Mouse (Mus musculus): ENCODE measurements around the gene Gm13539.
"Not testable (repeated sequence)": the region's sequence is repeated elsewhere in the genome, so short reads cannot be mapped to it uniquely, and the experiment has no call there.

Gm13539 gene

DNA sequence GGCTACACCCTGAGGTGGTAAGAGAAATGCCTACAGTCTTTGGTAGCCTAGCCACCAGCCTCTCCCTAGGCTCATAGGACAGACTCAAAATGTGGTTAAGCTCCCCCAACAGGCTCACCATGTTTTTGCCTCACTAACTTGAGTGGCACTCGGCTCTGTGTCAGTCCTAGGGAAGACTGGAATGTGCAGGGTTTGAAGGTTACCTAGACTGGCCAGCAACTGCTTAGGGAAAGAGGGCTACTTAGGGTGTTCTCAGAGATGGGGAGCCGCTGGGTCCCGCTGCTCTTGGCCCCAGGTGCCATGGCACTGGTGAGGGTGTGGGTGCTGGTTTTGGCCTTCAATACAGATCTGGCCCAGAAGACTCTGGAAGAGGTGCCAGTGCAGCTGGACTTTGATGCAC lies at the start of gene Gm13539:
Gene Gm13539 (plus strand): TSS at position 301 of the 400 bp plus-strand sequence.
- DNase-seq: no peak

DNA sequence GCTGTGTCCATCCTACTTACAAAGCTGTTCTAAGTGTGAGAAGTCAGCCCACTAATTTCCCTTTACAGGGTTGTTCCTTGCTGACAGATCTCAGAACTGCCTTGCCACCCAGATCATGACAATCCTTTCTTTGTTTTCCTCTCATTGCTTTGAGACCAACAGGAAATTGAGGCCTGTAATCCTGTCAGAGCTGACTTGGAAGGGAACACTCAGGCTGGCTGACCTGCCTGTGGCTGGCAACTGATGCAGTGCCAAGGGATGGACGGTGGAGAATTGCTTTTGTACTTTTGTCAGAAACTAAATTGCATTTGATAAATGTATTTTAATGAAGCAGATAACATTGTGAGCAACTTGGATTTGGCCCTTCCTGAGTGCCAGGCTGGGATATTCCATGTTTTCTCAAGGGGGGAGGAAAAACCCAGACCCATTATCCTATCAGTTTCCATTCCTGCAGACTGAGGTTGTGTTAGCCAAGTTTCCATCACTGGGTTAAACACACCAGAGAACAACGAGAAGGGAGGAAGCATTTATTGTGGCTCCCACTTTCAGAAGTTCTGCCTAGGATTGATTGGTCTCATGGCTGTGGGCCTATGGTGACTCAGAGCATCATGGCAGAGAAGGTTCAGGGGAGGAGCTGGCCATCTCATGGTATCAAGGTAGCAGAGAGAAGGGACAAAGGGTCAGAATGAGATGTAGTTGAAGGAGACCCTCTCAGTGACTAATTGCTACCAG lies 48.7 kb upstream of the Gm13539 start:
- no peak for DNase-seq

DNA sequence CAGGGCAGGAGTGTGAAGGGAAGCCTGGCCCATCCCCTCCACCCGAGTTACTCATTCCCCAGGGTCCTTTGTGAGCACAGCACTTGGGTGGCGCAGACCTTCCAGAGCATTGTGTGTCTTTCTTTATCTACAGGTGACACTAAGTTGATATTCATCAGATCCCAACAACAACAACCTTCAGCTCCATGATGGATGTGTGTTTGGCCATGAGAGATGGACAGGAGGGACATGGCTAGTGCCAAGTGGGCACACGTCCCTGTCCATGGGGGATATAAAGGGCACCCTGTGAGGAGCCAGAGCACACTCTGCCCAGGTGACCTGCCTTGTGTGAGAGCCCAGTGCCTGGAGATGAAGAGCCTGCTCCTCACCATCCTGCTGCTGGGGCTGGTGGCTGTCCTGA lies 45.3 kb upstream of the Gm13539 start, which contains the start of gene Obp2b:
Gene Obp2b (plus strand): TSS at position 301 of the 400 bp plus-strand sequence.
- not testable (repeated sequence) for DNase-seq

DNA sequence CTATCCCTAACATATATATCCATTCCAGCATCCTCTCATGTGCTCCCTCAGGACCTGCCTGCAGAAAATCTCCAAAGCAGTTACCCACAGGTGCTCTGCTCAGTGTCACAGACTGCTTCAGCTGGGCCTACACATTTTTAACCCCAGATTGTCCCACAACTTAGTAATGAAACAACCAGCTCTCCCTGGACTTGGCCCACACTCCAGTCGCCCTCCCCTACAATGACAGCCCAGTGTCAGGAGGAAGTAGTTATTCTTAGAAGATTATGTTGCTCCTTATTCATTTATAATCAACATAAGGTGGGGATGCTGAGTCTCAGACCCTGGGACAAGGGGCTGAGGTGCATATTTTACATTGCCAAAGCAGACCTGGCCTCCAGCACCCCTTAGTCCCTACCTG lies 40.4 kb upstream of the Gm13539 start:
- no peak for DNase-seq

DNA sequence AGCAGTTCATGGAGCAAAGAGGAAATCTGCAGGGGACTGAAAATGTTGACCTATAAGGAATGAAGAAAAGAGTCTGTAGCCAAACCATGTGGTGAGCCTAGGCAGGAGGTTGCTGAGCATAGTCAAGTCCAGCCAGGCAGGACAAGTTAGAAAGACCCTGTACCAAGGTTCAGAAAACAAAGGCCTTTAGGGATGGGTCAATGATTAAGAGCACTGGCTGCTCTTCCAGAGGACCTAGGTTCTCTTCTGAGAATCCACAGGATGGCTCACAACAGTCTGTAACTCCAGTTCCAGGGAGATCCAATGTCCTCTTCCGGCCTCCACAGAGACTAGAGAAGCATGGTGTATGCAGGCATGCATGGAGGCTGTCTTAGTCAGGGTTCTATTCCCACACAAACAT lies 27.9 kb upstream of the Gm13539 start:
- DNase-seq: peak; percentile 13

DNA sequence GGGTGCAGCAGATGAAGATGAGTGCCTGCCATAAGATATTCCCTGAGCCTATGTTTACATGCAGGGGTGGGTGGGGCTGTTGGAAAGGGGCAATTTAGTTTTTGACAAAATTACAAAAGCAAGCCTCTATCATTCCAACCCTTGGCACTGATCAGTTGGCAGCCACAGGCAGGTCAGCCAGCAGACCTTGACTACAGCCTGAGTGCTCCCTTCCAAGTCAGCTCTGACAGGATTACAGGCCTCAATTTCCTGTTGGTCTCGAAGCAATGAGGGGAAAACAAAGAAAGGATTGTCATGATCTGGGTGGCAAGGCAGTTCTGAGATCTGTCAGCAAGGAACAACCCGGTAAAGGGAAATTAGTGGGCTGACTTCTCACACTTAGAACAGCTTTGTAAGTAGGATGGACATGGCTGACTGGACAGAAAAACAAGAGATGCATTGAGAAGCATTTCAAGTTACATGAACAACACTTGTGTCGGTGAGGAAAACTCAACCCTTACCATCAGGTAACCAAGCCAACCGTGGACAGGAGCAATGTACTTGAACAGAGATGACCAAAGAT lies 23.9 kb upstream of the Gm13539 start:
- no peak for DNase-seq

DNA sequence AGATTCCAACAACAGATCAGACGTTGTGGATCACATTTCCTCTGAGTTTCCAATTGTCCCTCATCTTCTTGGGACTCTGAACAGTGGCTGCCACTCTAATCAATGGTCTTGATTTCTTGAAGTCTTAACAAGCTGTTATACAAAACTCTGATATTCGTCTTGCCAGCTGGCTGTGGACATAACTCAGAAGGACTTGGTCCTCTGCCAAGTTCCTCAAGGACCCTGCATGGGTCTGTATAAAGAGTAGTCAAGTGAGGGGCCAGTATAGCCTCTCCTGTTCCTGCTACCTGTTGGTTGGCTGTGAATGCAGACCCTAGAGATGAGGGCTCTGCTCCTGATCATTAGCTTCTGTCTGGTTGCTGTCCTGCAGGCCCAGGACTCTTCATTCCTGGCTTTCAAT lies 16.8 kb upstream of the Gm13539 start, which contains the start of gene Lcn3:
Gene Lcn3 (plus strand): TSS at position 301 of the 400 bp plus-strand sequence.
- DNase-seq: no peak

DNA sequence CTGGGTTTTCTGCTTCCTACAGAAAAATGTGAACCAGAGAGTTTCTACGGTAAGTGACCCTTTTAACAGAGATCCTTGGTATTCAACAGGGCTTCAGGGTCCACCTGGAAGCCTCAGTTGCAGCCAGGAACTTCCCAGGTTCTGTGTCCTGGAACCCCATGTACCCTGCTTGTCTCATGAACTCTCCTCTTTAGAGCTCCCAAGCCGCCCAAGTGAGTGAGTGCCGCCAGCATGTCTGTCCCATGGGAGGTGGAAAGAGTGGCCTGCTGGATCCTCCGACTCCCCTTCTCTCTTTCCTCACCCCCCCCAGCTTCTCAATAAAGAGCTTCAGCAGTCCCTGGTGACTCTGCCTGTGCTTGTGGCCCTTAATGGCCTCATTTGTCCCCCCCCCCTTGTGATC lies 14.3 kb upstream of the Gm13539 start:
- DNase-seq: no peak

DNA sequence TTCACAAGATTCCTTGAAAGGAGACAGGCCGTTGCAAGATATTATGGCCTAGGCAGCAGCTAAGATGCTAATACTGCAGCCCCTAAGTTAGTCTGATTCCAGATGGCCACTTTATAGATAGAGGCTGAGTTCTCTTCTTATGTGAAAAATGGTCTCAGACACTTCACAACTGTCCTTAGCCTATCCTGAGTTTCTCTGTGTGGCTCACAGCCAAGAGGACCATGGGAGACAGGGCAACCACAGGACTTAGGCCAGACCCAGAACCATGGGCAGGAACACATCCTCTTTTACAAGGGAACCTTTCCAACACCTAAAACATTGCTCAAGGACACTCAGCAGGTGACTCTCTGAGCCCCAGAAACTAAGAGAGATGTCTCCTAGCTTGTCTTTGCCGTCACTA lies 8.6 kb upstream of the Gm13539 start:
- DNase-seq: no peak

DNA sequence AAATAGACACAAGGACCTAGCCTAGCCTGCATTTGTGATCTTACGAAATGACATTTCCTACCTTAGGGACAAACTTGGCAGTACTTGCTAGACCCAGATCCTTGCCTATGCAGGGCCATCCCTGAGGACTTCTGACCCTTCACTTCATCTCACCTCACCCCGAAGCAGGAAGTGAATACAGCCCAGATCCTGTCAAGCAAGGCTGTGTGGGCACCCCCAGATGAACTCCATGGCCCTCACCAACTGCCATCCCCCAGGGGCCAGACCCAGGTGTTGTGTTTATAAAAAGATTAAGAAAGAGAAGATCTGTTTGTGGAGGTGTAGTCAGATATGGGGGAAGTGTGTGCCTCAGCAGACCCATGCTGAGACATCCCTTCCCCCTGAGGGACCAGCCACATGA lies 7.4 kb upstream of the Gm13539 start:
- DNase-seq: no peak

DNA sequence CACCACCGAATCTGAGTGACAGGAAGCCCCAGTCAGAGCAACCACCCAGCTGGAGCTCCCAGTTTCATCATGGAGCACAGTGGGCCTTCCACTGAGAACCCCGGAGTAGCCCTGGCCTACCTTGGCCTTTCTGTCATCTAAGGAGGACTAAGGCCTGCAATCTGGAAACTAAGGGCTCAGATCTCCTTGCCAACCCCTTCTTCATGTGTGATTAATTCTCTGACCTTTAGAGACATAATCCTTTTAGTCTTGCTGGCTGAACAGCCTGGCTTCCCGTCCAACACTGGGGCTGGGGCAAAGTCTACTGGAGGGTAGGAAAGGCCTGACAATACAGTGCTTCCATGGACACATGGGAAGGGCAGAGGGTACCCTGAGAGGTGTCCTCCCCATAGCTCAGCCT lies 6.1 kb upstream of the Gm13539 start:
- DNase-seq: no peak

DNA sequence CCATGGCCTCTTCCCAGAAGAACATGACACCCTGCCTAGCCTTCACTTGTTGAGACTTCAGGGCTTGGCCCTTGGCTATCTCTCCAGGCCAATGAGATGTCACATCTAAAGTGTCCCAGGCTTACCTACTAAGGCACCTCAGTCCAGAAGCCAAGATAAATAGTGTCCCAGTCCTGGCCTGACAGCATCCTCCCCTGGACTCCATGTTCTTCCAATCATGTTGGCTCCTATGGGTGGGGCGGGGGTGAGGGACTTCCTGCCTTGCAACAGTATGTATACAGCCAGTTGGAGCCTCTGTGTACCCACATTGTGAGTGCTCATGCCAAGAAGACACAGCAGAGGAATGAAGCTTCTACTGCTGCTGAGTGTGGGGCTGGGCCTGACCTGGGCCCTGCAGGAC lies 5.3 kb upstream of the Gm13539 start, which contains the start of gene Lcn11:
Gene Lcn11 (plus strand): TSS at position 301 of the 400 bp plus-strand sequence.
- DNase-seq: no peak

DNA sequence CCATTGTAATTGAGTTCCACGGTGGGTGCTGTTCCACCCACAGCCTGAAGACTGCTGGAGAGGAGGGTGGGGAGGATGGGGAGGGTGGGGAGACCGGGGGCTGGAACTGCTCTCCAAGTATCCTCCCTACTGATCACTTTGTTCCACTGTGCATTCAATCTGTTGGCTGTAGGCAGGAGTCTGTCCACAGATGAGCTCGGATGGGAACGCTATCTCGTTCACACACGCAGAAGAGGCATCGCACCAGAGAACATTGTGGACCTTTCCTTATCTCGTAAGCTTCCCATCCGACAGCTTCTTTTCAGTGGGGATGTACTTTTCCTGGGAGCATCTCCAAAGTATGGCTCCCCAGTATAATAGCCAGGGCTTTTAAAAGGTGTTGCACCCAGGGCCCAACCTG lies 3.0 kb upstream of the Gm13539 start:
- DNase-seq: no peak

DNA sequence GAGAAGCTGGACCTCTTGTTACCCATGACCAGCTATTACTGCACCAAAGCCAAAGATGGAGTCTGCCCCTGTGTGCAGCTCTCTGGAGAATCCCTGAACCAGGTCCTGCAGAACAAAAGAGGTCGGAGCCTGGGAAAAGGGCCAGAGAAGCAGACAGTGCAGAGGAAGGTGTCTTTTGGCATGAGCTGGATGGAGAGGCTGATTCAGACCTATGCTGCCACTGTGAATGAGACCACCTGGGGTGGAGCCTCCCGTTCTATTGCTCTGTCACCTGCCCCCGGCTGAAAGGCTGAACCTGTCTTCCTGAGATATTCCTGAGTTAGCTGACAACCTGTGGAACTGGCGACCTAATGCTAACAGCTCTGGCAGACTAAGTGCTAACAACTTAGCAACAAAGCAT lies 1.1 kb upstream of the Gm13539 start:
- no peak for DNase-seq

DNA sequence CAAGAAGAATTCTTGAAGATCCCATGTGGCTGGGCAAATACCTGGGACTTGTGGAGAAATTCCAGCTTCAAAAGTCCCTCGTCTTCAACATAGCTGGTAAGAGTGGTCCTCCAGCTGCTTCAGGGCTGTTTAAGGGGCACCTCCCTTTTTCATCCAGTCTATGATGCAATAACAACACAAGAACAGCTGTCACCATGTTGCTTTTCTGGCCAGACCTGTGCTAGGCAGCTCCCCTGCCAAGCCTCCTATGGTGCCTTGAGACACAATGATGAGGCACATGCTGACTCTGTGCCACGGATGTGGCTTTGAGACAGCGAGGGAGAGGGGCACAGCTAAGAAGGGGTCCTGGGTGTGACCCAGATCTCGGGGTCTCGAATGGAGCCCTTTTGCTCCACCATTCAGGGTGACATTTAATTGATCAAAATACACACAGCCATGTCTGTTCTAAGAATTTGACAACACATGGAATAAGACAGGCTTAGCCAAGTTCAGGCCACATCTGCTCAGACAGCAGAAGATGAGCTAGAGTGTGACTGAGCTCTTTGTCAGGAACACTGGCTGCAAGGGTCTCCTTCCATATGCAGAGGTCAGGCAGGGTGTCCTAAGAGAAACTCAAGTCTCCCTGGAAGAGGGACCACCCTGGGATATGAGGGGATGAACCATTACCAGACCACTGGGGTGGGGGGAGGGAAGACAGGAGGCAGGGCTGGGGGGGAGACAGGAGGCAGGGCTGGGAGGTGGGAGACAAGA lies 3.7 kb downstream of the Gm13539 start:
- no peak for DNase-seq

DNA sequence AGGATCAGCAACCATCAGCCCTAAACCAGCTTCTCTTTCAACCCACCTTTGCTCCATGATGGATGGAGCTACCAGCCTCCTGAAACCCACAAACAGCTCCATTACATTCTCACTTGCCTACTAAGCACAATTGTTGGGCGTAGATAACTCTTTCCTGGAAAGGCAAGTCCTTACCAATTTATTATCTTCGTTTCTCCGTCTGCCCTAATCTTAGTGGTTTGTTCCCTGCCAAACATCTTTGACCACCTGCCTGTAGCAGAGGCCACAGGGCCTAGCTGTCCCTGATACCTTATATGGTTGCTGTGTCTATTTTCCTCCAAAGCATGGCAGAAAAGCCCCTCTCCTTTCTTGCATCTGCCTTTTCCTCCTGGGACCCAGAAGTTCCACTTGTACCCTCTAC lies 7.0 kb downstream of the Gm13539 start:
- DNase-seq: no peak

DNA sequence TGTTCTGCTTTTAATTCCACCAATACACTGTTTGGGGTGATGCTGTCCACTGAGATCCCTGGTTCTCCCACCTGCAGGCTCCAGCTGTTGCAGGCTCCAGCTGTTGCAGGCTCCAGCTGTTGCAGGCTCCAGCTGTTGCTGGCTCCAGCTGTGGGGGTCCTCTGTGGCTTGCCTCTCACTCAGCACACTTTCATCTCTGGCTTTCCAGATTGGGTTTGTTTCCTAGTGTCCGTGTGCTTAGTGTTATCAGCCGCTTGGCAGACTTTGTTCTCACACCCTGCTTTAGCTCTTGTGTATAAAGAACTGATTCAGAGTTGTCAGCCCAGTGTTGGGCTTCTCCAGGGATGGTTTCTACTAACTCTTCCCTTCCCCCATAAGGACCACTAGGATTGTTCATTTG lies 15.6 kb downstream of the Gm13539 start:
- DNase-seq: no peak

DNA sequence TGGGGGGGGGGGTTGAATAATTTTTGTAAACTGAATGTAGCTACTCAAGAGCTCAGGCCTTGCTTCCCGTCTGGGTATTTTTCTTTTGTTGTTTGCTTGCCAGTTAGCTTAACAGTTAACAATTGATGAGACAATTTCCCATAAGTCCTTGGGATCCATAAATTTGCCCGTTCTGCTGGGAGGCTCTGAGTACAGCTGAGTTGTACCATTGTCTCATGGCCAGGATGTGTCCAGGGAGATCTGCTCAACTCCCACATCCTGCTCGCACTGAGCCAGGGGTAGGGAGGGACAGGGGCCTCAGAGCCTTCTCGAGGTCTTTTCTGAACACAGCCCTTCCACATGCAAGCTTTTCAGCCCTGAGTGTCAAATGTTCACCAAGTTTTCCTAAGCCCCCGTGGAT lies 16.0 kb downstream of the Gm13539 start:
- DNase-seq: no peak

DNA sequence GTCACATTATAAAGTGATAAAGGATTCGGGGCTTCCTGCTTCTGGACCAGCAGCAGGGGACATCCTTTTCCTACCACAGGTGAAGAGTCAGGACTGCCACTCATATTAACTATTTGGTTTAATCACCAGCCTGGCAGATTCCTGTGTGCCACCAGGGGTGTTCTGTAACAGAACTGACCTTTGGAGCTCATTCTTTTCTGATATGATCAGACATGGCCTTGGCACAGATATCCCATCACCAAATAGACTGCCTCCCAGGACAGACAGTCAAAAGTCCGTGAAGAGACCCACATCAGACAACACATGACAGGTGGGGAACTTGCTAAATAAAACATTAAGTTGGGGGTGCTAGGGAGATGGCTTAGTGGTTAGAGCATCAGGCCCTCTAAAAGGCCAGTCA lies 29.7 kb downstream of the Gm13539 start:
- no peak for DNase-seq

DNA sequence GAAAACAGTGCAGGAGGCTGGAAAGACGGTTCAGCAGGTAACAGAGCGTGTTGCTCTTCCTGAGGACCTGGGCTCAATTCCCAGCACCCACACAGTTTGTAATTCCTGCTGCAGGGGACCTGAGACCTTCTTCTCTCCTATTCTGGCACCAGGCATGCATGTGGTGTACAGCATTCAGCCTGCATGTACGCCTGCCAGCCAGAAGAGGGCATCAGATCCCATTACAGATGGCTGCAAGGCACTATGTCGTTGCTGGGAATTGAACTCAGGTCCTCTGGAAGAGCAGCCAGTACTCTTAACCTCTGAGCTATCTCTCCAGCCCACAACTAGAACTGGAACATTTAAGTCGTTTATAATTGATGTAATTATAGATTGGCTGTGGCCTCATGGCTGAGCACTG lies 31.3 kb downstream of the Gm13539 start:
- no peak for DNase-seq

DNA sequence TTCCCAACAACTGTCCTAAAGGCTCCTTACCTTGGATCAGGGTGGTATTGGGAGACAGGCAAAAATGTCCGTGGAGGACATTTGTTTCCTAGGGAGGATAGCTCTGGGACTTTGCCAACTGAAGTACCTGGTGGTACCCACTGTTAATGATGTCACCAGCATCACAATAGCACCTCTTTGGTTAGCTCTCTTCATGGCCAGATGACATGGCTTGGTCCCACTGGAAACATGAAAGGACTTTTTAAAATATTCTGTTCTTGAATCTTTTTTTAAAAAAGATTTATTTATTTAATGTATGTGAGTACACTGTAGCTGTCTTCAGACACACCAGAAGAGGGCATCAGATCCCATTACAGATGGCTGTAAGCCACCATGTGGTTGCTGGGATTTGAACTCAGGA lies 33.7 kb downstream of the Gm13539 start, which contains the start of gene Glt6d1:
Gene Glt6d1 (minus strand): TSS at position 101 of the 400 bp plus-strand sequence.
- DNase-seq: not testable (repeated sequence)

DNA sequence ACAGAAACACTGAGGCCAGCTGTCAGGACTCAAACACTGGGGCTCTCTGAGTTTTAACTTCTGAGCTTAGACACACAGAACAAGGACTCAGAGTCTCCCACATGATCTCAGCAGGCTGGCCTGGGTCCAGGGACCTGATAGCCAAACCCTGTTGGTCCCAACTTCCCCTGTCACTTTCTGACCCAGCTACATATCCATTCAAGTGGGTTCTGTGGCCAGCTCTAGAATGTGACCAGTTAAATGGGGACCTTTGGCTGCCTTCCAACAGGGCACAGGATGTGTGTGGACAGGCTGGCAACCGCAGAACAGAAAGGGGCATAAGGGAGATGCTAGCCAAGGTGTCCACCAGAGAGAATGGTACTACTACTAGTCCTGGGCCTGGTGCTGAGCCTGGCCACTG lies 40.7 kb downstream of the Gm13539 start, which contains the start of gene Lcn9:
Gene Lcn9 (plus strand): TSS at position 348 of the 400 bp plus-strand sequence.
- DNase-seq: no peak

DNA sequence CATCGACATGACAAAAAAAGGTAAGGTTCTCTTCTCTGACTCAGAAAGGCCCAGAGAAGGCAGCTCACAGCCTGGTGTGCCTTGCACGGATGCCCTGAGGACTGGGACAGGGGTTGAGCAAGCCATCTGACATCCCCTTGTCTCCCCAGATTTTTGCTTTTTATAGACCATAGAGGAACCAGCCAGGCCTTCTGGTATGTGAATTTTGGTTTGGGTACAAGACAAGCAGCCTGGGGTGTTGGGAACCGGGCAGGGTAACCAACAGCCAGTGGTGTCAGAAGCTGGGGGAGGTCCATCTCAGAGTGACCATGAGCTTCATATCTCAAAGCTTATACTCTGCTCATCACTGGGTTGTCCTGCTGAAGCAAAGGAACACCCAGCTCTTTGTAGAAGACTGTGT lies 42.7 kb downstream of the Gm13539 start:
- DNase-seq: no peak

All from kidney, adult 11 months (tissue).